Mouse (Mus musculus) megakaryocyte, embryonic 14.5 days (primary cell): Measurements from ENCODE around the gene Rsph3b.
"Not testable (repeated sequence)": the region's sequence is repeated elsewhere in the genome, so short reads cannot be mapped to it uniquely, and the experiment has no call there.

Experiments
- FLI1 ChIP-seq: IDR thresholded peaks from 2 replicates; pipeline ENCODE4 v1.6.1; 2012; ENCODE audit warnings: low read length, inconsistent platforms, mixed read lengths
- GATA1 ChIP-seq: IDR thresholded peaks from 3 replicates; pipeline ENCODE4 v1.6.1; 2012; ENCODE audit warnings: mixed read lengths, low read length, inconsistent platforms, borderline replicate concordance

DNA sequence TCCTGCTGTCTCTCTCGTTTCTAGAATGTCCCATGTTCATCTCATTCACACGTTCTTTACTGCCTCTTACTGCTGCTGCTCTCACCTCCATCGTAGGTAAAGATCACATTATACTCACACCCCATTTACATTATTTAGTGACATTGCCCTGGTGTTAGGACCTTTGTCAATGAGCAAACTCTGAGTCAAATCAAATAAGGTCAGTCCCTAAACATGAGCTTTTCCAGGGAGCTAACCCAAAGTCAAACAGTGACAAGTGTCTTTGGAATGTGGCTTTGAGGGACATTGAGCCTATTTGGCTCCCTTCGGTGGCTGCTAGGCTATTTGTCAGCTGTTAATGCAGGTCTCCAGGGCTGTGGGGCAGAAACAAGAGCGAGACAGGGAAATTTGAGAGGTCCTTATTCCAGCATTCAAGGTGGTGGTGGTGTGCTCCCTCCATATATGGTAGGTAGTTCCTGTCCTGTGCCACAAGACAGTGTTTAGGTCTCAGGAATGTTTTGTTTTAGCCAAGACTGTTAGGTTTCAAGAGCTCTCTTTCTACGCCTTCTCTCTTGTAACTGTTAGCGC lies 50.4 kb downstream of the Rsph3b start:
- not testable (repeated sequence) for TF ChIP-seq GATA1, FLI1
